Mouse (Mus musculus) heart, postnatal 10 days (tissue): ENCODE results near the gene Zfp507. TPM values are rescaled to one million over a fixed set of nuclear protein-coding genes. Genes with fewer than 3 reads are reported as not detected.

ENCODE experiments used
- DNase-seq, 2 experiments: peaks; one replicate each; pipeline ENCODE4 v3.0.0; 2021
- intact Hi-C: fragments of 180-260 bp; cut with DNase I; formaldehyde crosslinking; loops from one replicate; pipeline ENCODE4 v1.15.1; 2025
- total RNA-seq, 2 experiments: library from RNA; stranded (reverse); gene quantifications; 2 replicates each; pipeline ENCODE4 v1.2.3; 2021

Zfp507 gene
- total RNA-seq, 2 experiments from 2014 or later = 19.4 to 21.5 TPM

- intact Hi-C loops = no loop called here
- peak; percentile 46 to 60 for DNase-seq
Measured at GRCm38 (mm10) chr7:35740489-35741230, 62.1 kb downstream of the Zfp507 start.

- no peak for DNase-seq
- intact Hi-C loops = no loop called here
Measured at GRCm38 (mm10) chr7:35738871-35739270, 63.9 kb downstream of the Zfp507 start.

- peak in 1 of 2 experiments; percentile 31 for DNase-seq
- intact Hi-C loops = no loop called here
Measured at GRCm38 (mm10) chr7:35733313-35734050, 69.3 kb downstream of the Zfp507 start.

- DNase-seq = no peak
- intact Hi-C loops = no loop called here
Measured at GRCm38 (mm10) chr7:35732585-35733059, 70.2 kb downstream of the Zfp507 start.

- intact Hi-C loops = no loop called here
- peak; percentile 26 to 49 for DNase-seq
Measured at GRCm38 (mm10) chr7:35729621-35730031, 73.2 kb downstream of the Zfp507 start.

- no peak for DNase-seq
- intact Hi-C loops = no loop called here
Measured at GRCm38 (mm10) chr7:35728376-35728775, 74.4 kb downstream of the Zfp507 start.

GRCm38 (mm10) chr7:35723035-35723434, 79.8 kb downstream of the Zfp507 start:
- no peak for DNase-seq
- intact Hi-C loops = no loop called here

Other genes starting within 250 kb of the Zfp507 start
- gene Nudt19, start 246.7 kb downstream of the Zfp507 start, total RNA-seq = 10 to 100 TPM; 74.6 to 83.4 TPM
- under 1 TPM; 0.10 to 0.12 TPM for gene Rgs9bp, start 217.4 kb downstream of the Zfp507 start, total RNA-seq
- 10 to 100 TPM; 15.6 to 16.4 TPM for gene Ankrd27, start 216.8 kb downstream of the Zfp507 start, total RNA-seq
- gene Pdcd5, start 155.5 kb downstream of the Zfp507 start, total RNA-seq = 100 to 1,000 TPM; 101 to 104 TPM
- gene Dpy19l3, start 48.5 kb downstream of the Zfp507 start, total RNA-seq = 1 to 10 TPM; 8.9 to 9.0 TPM